Mouse (Mus musculus): ENCODE results near the gene Erich2. TPM values are rescaled to one million over a fixed set of nuclear protein-coding genes. Genes with fewer than 3 reads are reported as not detected.
"Not testable (repeated sequence)": the region's sequence is repeated elsewhere in the genome, so short reads cannot be mapped to it uniquely, and the experiment has no call there.

Gene Erich2
- polyA plus RNA-seq (2015; fragmentation: Nextera tagmentation; extraction: Ambion mirVana): 2.2 and 2.7 TPM in 2 replicates

DNA sequence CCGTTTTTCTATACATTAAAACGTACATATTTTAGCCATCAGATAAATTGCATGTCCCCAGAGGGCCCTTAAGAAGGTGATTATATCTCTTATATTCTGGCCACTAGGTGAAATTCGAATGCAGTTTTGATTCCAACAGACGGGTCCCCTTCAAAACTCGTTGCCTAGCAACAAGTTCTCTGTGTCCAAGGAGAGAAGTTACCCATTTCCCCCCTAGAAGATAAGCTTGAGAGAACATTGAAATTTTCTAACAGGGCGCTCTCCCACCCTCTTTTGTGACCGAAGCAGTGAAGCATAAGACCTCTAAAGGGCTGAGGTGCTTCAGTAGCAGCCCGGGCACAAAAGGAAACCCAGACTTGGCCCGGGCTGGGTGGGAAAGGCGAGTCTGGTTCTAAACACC, at the start of gene Erich2:
Gene Erich2, plus strand, starts transcription at position 324 of the 400 bp plus-strand sequence.
- Histone ChIP-seq H3K4me3 (peak within 1 kb of the TSS; percentile 53), H3K27me3 (no peaks in the 10 kb centered on the region), H3K4me1 (peaks cover 9% of the 10 kb centered on the region), H3K4me2 (peak within 1 kb of the TSS; percentile 84), H3K36me3 (no peaks in the 10 kb centered on the region), H3K9me3 (no peaks in the 10 kb centered on the region), H3K27ac (no peak within 1 kb of the TSS), H3K9ac (peak within 1 kb of the TSS; percentile 33)
- no peak for ATAC-seq (ENCODE audit: insufficient number of reproducible peaks, low FRiP score, low TSS enrichment, low read depth)
- WGBS: 17% methylated on average over 10 of the region's 10 CpGs

GRCm38 (mm10) chr2:70463606-70464005, 45.0 kb upstream of the Erich2 start:
- no peak overlapping the region for H3K4me2 ChIP-seq
- no peak overlapping the region for H3K9ac ChIP-seq
- H3K27me3 ChIP-seq: peaks cover 11% of the 10 kb centered on the region; the same call in 1 of the 2 replicates
- no peaks in the 10 kb centered on the region for H3K4me1 ChIP-seq
- no peaks in the 10 kb centered on the region for H3K36me3 ChIP-seq
- WGBS: 69% methylated on average over 1 of the region's 1 CpGs
- H3K27ac ChIP-seq: no peak overlapping the region
- no peaks in the 10 kb centered on the region for H3K9me3 ChIP-seq
- no peak for ATAC-seq (ENCODE audit: insufficient number of reproducible peaks, low FRiP score, low TSS enrichment, low read depth)
- no peak overlapping the region for H3K4me3 ChIP-seq

- 18% methylated on average over 5 of the region's 5 CpGs for WGBS
- no peaks in the 10 kb centered on the region for H3K9me3 ChIP-seq
- no peak overlapping the region for H3K9ac ChIP-seq
- no peaks in the 10 kb centered on the region for H3K36me3 ChIP-seq
- ATAC-seq (ENCODE audit: insufficient number of reproducible peaks, low FRiP score, low TSS enrichment, low read depth): no peak
- H3K4me2 ChIP-seq: no peak overlapping the region
- peaks cover 39% of the 10 kb centered on the region for H3K4me1 ChIP-seq
- H3K4me3 ChIP-seq: no peak overlapping the region
- H3K27ac ChIP-seq: no peak overlapping the region
- H3K27me3 ChIP-seq: peaks cover 77% of the 10 kb centered on the region
Observed at GRCm38 (mm10) chr2:70471136-70471535, 37.5 kb upstream of the Erich2 start.

GRCm38 (mm10) chr2:70471861-70472620, 36.6 kb upstream of the Erich2 start:
- Histone ChIP-seq H3K27ac (no peak overlapping the region), H3K9me3 (no peaks in the 10 kb centered on the region), H3K4me2 (peak overlapping the region; percentile 81), H3K36me3 (no peaks in the 10 kb centered on the region), H3K9ac (no peak overlapping the region), H3K27me3 (peaks cover 77% of the 10 kb centered on the region), H3K4me1 (peaks cover 48% of the 10 kb centered on the region), H3K4me3 (peak overlapping the region; percentile 41)
- 1% methylated on average over 47 of the region's 48 CpGs for WGBS
- no peak for ATAC-seq (ENCODE audit: insufficient number of reproducible peaks, low FRiP score, low TSS enrichment, low read depth)

DNA sequence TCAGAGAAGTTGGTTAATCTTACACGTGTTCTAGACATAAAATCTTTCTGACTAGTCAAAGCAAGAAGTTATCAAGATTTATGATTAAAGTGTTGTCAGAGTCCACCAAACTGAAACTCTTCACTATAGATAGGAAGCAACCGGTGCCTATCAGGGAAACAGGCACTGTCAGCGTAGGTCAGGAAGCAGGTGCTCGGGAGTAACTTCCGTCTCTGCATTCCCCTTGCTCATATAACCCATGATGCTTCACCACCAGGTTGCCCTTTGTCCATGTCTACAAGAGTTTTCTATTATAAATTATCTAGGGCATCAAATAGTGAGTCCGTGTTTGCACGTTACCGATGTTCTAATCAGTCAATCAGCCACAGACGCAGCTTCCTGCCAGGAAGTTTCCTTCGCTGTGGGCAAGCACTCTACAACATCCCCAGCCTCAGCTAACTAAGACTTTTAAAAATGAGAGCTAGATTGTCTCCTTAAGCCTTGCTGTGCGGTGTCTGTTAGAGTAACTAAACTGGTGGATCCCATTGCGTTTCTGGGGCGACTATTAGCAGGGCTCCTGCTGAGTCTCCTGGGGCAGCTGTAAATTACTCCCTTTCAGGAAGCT, 10.8 kb upstream of the Erich2 start:
- H3K36me3 ChIP-seq: no peaks in the 10 kb centered on the region
- H3K27ac ChIP-seq: no peak overlapping the region
- no peak overlapping the region for H3K9ac ChIP-seq
- no peaks in the 10 kb centered on the region for H3K4me1 ChIP-seq
- peaks cover 14% of the 10 kb centered on the region; the same call in 1 of the 2 replicates for H3K27me3 ChIP-seq
- no peak overlapping the region for H3K4me3 ChIP-seq
- ATAC-seq (ENCODE audit: insufficient number of reproducible peaks, low FRiP score, low TSS enrichment, low read depth): no peak
- no peaks in the 10 kb centered on the region for H3K9me3 ChIP-seq
- 36% methylated on average over 13 of the region's 13 CpGs for WGBS
- no peak overlapping the region for H3K4me2 ChIP-seq

- WGBS: 80% methylated on average over 10 of the region's 10 CpGs
- Histone ChIP-seq H3K9ac (no peak overlapping the region), H3K4me3 (no peak overlapping the region), H3K27ac (no peak overlapping the region), H3K36me3 (no peaks in the 10 kb centered on the region), H3K27me3 (peaks cover 2% of the 10 kb centered on the region; the same call in 1 of the 2 replicates), H3K9me3 (no peaks in the 10 kb centered on the region), H3K4me1 (peaks cover under 1% of the 10 kb centered on the region; the same call in 1 of the 2 replicates), H3K4me2 (no peak overlapping the region)
- ATAC-seq (ENCODE audit: insufficient number of reproducible peaks, low FRiP score, low TSS enrichment, low read depth): no peak
Observed at GRCm38 (mm10) chr2:70503436-70503835, 5.2 kb upstream of the Erich2 start.

DNA sequence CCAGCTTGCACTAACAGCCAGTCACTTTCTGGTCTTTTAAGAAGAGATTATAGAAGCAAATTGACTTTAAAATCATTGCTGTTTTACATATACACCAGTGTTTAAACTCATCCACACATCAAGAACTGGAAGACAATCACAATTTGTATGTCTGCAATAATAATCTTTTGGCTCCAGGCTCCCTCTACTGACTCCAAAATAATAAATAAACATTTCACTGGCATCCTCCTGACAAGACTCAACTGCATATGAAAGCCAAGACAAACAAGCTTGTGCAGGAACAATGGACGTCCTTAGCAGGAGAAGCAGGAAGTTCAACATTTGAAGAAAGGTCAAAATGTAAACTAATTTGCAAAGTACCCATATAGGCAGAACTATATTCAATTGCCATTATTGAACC, 3.4 kb upstream of the Erich2 start:
- H3K4me1 ChIP-seq: peaks cover 9% of the 10 kb centered on the region
- 29% methylated on average over 1 of the region's 1 CpGs for WGBS
- no peak overlapping the region for H3K4me2 ChIP-seq
- H3K9me3 ChIP-seq: no peaks in the 10 kb centered on the region
- no peaks in the 10 kb centered on the region for H3K27me3 ChIP-seq
- H3K9ac ChIP-seq: no peak overlapping the region
- no peak overlapping the region for H3K4me3 ChIP-seq
- H3K27ac ChIP-seq: no peak overlapping the region
- H3K36me3 ChIP-seq: no peaks in the 10 kb centered on the region
- ATAC-seq (ENCODE audit: insufficient number of reproducible peaks, low FRiP score, low TSS enrichment, low read depth): no peak

DNA sequence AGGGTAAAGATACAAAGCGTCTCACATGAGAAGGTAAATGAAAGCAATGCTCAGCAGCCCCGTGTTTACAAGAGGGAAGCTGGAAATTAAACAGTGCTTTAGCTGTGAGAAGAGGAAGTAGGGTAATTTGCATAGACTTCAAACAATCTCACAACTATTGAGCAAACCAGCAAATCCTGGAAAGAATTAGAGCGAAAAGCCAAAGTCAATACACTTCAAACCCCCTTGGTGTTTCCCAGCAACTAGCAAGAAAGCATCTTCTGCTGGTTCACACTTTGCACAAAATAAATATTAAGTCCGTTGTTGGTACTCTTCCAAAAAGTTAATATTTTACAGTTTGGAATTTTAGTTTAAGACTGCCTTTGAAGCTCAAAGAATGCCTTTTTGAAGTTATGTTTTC, 2.7 kb upstream of the Erich2 start:
- WGBS: 31% methylated on average over 4 of the region's 4 CpGs
- no peak for ATAC-seq (ENCODE audit: insufficient number of reproducible peaks, low FRiP score, low TSS enrichment, low read depth)
- Histone ChIP-seq H3K36me3 (no peaks in the 10 kb centered on the region), H3K4me1 (peaks cover 9% of the 10 kb centered on the region), H3K4me2 (no peak overlapping the region), H3K9ac (no peak overlapping the region), H3K27me3 (no peaks in the 10 kb centered on the region), H3K9me3 (no peaks in the 10 kb centered on the region), H3K4me3 (no peak overlapping the region), H3K27ac (no peak overlapping the region)

GRCm38 (mm10) chr2:70506372-70506771, 2.2 kb upstream of the Erich2 start:
- H3K4me1 ChIP-seq: peaks cover 9% of the 10 kb centered on the region
- H3K9me3 ChIP-seq: no peaks in the 10 kb centered on the region
- H3K9ac ChIP-seq: no peak overlapping the region
- no peak for ATAC-seq (ENCODE audit: insufficient number of reproducible peaks, low FRiP score, low TSS enrichment, low read depth)
- no peak overlapping the region for H3K27ac ChIP-seq
- no peak overlapping the region for H3K4me2 ChIP-seq
- WGBS: 61% methylated on average over 2 of the region's 2 CpGs
- no peak overlapping the region for H3K4me3 ChIP-seq
- no peaks in the 10 kb centered on the region for H3K36me3 ChIP-seq
- no peaks in the 10 kb centered on the region for H3K27me3 ChIP-seq

DNA sequence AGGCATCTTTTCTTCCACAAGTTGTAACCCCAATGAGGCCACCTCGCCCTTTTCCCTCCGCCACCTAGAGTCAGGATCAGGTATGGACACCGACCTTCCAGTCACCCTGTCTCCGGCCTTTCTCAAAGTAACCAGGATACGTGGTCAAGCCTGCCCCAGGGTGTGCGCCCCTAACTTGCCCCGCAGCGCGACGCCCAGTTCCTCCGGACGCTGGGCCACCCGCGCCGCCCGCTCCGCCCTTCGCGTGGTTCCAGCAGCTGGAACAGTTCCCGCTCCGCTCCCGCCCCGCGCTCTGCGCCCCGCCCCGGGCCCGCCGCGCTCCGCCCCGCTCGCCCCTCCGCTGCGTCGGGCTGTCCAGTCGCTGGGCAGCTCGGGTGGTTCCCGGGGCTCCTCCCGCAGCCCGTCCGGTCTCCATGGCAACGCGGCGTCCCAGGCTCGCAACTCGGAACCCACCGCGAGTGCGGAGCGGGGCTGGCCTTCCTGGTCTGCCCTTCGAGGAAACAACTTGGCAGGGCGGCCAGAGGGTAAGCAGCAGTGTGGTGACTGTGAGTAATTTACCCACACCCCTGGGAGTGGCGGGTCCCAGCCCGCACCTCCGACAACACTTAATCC, 508 bp downstream of the Erich2 start:
- peak; percentile 90 for ATAC-seq (ENCODE audit: insufficient number of reproducible peaks, low FRiP score, low TSS enrichment, low read depth)

GRCm38 (mm10) chr2:70538283-70538682, 29.7 kb downstream of the Erich2 start:
- 35% methylated on average over 7 of the region's 7 CpGs for WGBS
- H3K27me3 ChIP-seq; H3K4me3 ChIP-seq; H3K4me2 ChIP-seq; H3K9ac ChIP-seq; H3K4me1 ChIP-seq; H3K9me3 ChIP-seq; H3K36me3 ChIP-seq; H3K27ac ChIP-seq; ATAC-seq (ENCODE audit: insufficient number of reproducible peaks, low FRiP score, low TSS enrichment, low read depth): not testable (repeated sequence)

More for the DNA sequence above, 508 bp downstream of the Erich2 start:
- under 1% methylated on average over 56 of the region's 56 CpGs for WGBS
- H3K9ac ChIP-seq: peak overlapping the region; percentile 33
- no peaks in the 10 kb centered on the region for H3K36me3 ChIP-seq
- H3K27ac ChIP-seq: no peak overlapping the region
- peak overlapping the region; percentile 53 for H3K4me3 ChIP-seq
- H3K4me1 ChIP-seq: peaks cover 9% of the 10 kb centered on the region
- peak overlapping the region; percentile 84 for H3K4me2 ChIP-seq
- no peaks in the 10 kb centered on the region for H3K27me3 ChIP-seq
- H3K9me3 ChIP-seq: no peaks in the 10 kb centered on the region

GRCm38 (mm10) chr2:70550671-70551070, 42.1 kb downstream of the Erich2 start:
- H3K4me2 ChIP-seq: no peak overlapping the region
- no peaks in the 10 kb centered on the region for H3K27me3 ChIP-seq
- H3K9me3 ChIP-seq: no peaks in the 10 kb centered on the region
- no peaks in the 10 kb centered on the region for H3K36me3 ChIP-seq
- no peak overlapping the region for H3K27ac ChIP-seq
- WGBS: 62% methylated on average over 6 of the region's 6 CpGs
- no peaks in the 10 kb centered on the region for H3K4me1 ChIP-seq
- ATAC-seq (ENCODE audit: insufficient number of reproducible peaks, low FRiP score, low TSS enrichment, low read depth): no peak
- H3K4me3 ChIP-seq: no peak overlapping the region
- no peak overlapping the region for H3K9ac ChIP-seq

All from limb, embryonic 15.5 days (tissue).